Mouse (Mus musculus): ENCODE measurements around the gene Lrrc2.

GRCm38 (mm10) chr9:110985541-110985940 lies 34.2 kb downstream of the Lrrc2 start:
- TF ChIP-seq POLR2A (IDR thresholded peaks at IDR 0.05; ENCODE audit: control insufficient read depth, low read depth, low read length) (no peak), CTCF (IDR thresholded peaks at IDR 0.05; ENCODE audit: control insufficient read depth, insufficient read depth, insufficient replicate concordance, low read depth, low read length) (no peak)
